Mouse (Mus musculus) brown adipose tissue, adult 24 weeks (tissue): ENCODE results near the gene Accsl. TPM values are rescaled to one million over a fixed set of nuclear protein-coding genes. Genes with fewer than 3 reads are reported as not detected.

Source experiments
- H3K27ac ChIP-seq: fragments of 200-500 bp; replicated peaks from 2 replicates; pipeline ENCODE4 v1.5.1; 2012; ENCODE audit warnings: low read depth, mild to moderate bottlenecking, low read length
- H3K4me1 ChIP-seq: fragments of 200-500 bp; 2 replicates; pipeline ENCODE4 v1.6.1; 2012; ENCODE audit warnings: low read length, mixed read lengths; ENCODE audit not compliant: control insufficient read depth, insufficient read depth, insufficient read length
- H3K4me3 ChIP-seq: fragments of 200-500 bp; 2 replicates; pipeline ENCODE4 v1.5.1; 2012; ENCODE audit warnings: low read depth, mild to moderate bottlenecking, low read length, moderate library complexity; ENCODE audit not compliant: insufficient read depth
- polyA plus RNA-seq: library from polyadenylated mRNA; stranded (reverse); fragments of >200 nt; gene quantifications from 2 replicates; pipeline ENCODE4 v1.2.4, GENCODE M21; 2012; ENCODE audit not compliant: missing spikeins, insufficient read depth, insufficient read length

The Accsl gene
- polyA plus RNA-seq, result 1.2 TPM in 1 of 2 replicates, not detected in the other

GRCm38 (mm10) chr2:93869107-93869600 is at the start of gene Accsl:
Gene Accsl, minus strand, starts transcription at chr2:93869157.
- no peak within 1 kb of the TSS for H3K4me3 ChIP-seq
- no peak within 1 kb of the TSS for H3K27ac ChIP-seq
- H3K4me1 ChIP-seq, result no peaks in the 10 kb centered on the region

- Histone ChIP-seq H3K27ac (no peak overlapping the region), H3K4me3 (no peak overlapping the region), H3K4me1 (peaks cover 5% of the 10 kb centered on the region)
Measured at GRCm38 (mm10) chr2:93913552-93913951, 44.6 kb upstream of the Accsl start.

- H3K4me3 ChIP-seq, result no peak overlapping the region
Measured at GRCm38 (mm10) chr2:93911942-93912341, 43.0 kb upstream of the Accsl start.

GRCm38 (mm10) chr2:93909716-93910115 is 40.8 kb upstream of the Accsl start:
- H3K27ac ChIP-seq, result no peak overlapping the region
- H3K4me3 ChIP-seq, result no peak overlapping the region
- H3K4me1 ChIP-seq, result peaks cover 18% of the 10 kb centered on the region

More at GRCm38 (mm10) chr2:93911942-93912341, 43.0 kb upstream of the Accsl start:
- Histone ChIP-seq H3K4me1 (peaks cover 14% of the 10 kb centered on the region), H3K27ac (no peak overlapping the region)

GRCm38 (mm10) chr2:93907519-93908294 is 38.8 kb upstream of the Accsl start:
- no peak overlapping the region for H3K27ac ChIP-seq
- peaks cover 18% of the 10 kb centered on the region for H3K4me1 ChIP-seq
- no peak overlapping the region for H3K4me3 ChIP-seq

- no peak overlapping the region for H3K27ac ChIP-seq
- H3K4me3 ChIP-seq, result no peak overlapping the region
Measured at GRCm38 (mm10) chr2:93906316-93906715, 37.4 kb upstream of the Accsl start.

GRCm38 (mm10) chr2:93903415-93903814 is 34.5 kb upstream of the Accsl start:
- Histone ChIP-seq H3K4me1 (peaks cover 13% of the 10 kb centered on the region), H3K27ac (no peak overlapping the region), H3K4me3 (no peak overlapping the region)

More at GRCm38 (mm10) chr2:93906316-93906715, 37.4 kb upstream of the Accsl start:
- H3K4me1 ChIP-seq, result peaks cover 18% of the 10 kb centered on the region

GRCm38 (mm10) chr2:93902680-93903305 is 33.8 kb upstream of the Accsl start:
- H3K27ac ChIP-seq, result no peak overlapping the region

GRCm38 (mm10) chr2:93899397-93900380 is 30.7 kb upstream of the Accsl start:
- H3K27ac ChIP-seq, result no peak overlapping the region
- no peaks in the 10 kb centered on the region; the same call in 1 of the 2 replicates for H3K4me1 ChIP-seq
- no peak overlapping the region for H3K4me3 ChIP-seq

More at GRCm38 (mm10) chr2:93902680-93903305, 33.8 kb upstream of the Accsl start:
- Histone ChIP-seq H3K4me3 (no peak overlapping the region), H3K4me1 (peaks cover 10% of the 10 kb centered on the region)

- Histone ChIP-seq H3K4me1 (no peaks in the 10 kb centered on the region), H3K27ac (no peak overlapping the region), H3K4me3 (no peak overlapping the region)
Measured at GRCm38 (mm10) chr2:93891611-93892280, 22.8 kb upstream of the Accsl start.

GRCm38 (mm10) chr2:93890143-93890542 is 21.2 kb upstream of the Accsl start:
- Histone ChIP-seq H3K27ac (no peak overlapping the region), H3K4me3 (no peak overlapping the region), H3K4me1 (no peaks in the 10 kb centered on the region)

GRCm38 (mm10) chr2:93889071-93889470 is 20.1 kb upstream of the Accsl start:
- no peak overlapping the region for H3K4me3 ChIP-seq

GRCm38 (mm10) chr2:93888366-93888765 is 19.4 kb upstream of the Accsl start:
- no peaks in the 10 kb centered on the region for H3K4me1 ChIP-seq
- no peak overlapping the region for H3K4me3 ChIP-seq
- no peak overlapping the region for H3K27ac ChIP-seq

More at GRCm38 (mm10) chr2:93889071-93889470, 20.1 kb upstream of the Accsl start:
- Histone ChIP-seq H3K27ac (no peak overlapping the region), H3K4me1 (no peaks in the 10 kb centered on the region)

GRCm38 (mm10) chr2:93887273-93887672 is 18.3 kb upstream of the Accsl start:
- no peaks in the 10 kb centered on the region for H3K4me1 ChIP-seq
- H3K4me3 ChIP-seq, result no peak overlapping the region
- H3K27ac ChIP-seq, result no peak overlapping the region
